Mouse (Mus musculus) left cerebral cortex, postnatal 14 days (tissue): ENCODE measurements around the gene Pfkp. TPM values are rescaled to one million over a fixed set of nuclear protein-coding genes. Genes with fewer than 3 reads are reported as not detected.
A peak's percentile ranks its signal among the peaks of the same experiment; 100 is the strongest.

Source experiments
- DNase-seq, 2 experiments: peaks; one replicate each; pipeline ENCODE4 v3.0.0; 2021 to 2022; ENCODE audit warnings: low spot score in 2 of 2, mixed read lengths in 1 of 2
- intact Hi-C: fragments of 180-260 bp; cut with DNase I; formaldehyde crosslinking; loops from one replicate; pipeline ENCODE4 v1.15.1; 2025
- total RNA-seq, 2 experiments: library from RNA; stranded (reverse); gene quantifications; 2 replicates each; pipeline ENCODE4 v1.2.3; 2021

Gene Pfkp
- total RNA-seq, 2 experiments from 2014 or later, result 260 to 273 TPM

- intact Hi-C loops, result no loop called here
- DNase-seq, result no peak
Observed at GRCm38 (mm10) chr13:6624121-6624520, 24.5 kb downstream of the Pfkp start.

- intact Hi-C loops, result no loop called here
- DNase-seq, result no peak
Observed at GRCm38 (mm10) chr13:6621831-6622230, 26.7 kb downstream of the Pfkp start.

GRCm38 (mm10) chr13:6620250-6620649 lies 28.3 kb downstream of the Pfkp start:
- DNase-seq, result no peak
- intact Hi-C loops, result no loop called here

- intact Hi-C loops, result no loop called here
- no peak for DNase-seq
Observed at GRCm38 (mm10) chr13:6618711-6619110, 29.9 kb downstream of the Pfkp start.

- intact Hi-C loops, result no loop called here
- no peak for DNase-seq
Observed at GRCm38 (mm10) chr13:6613690-6614445, 34.7 kb downstream of the Pfkp start.

GRCm38 (mm10) chr13:6602786-6603409 lies 45.7 kb downstream of the Pfkp start:
- no peak for DNase-seq
- intact Hi-C loops, result no loop called here

- intact Hi-C loops, result no loop called here
- DNase-seq, result no peak
Observed at GRCm38 (mm10) chr13:6601676-6602075, 46.9 kb downstream of the Pfkp start.

- intact Hi-C loops, result no loop called here
- DNase-seq, result no peak
Observed at GRCm38 (mm10) chr13:6600626-6601025, 48.0 kb downstream of the Pfkp start.

- intact Hi-C loops, result no loop called here
- no peak for DNase-seq
Observed at GRCm38 (mm10) chr13:6597801-6598200, 50.8 kb downstream of the Pfkp start.

- intact Hi-C loops, result no loop called here
- DNase-seq, result no peak
Observed at GRCm38 (mm10) chr13:6595403-6595802, 53.2 kb downstream of the Pfkp start.

GRCm38 (mm10) chr13:6590846-6591245 lies 57.7 kb downstream of the Pfkp start:
- intact Hi-C loops, result no loop called here
- DNase-seq, result no peak

- intact Hi-C loops, result no loop called here
- no peak for DNase-seq
Observed at GRCm38 (mm10) chr13:6586009-6586408, 62.6 kb downstream of the Pfkp start.

GRCm38 (mm10) chr13:6583499-6584125 lies 65.0 kb downstream of the Pfkp start:
- intact Hi-C loops, result no loop called here

GRCm38 (mm10) chr13:6575920-6576509 lies 72.6 kb downstream of the Pfkp start:
- intact Hi-C loops, result no loop called here
- peak in 1 of 2 experiments; percentile 58 for DNase-seq

More at GRCm38 (mm10) chr13:6583499-6584125, 65.0 kb downstream of the Pfkp start:
- DNase-seq, result no peak

GRCm38 (mm10) chr13:6565571-6565970 lies 83.0 kb downstream of the Pfkp start:
- intact Hi-C loops, result no loop called here

GRCm38 (mm10) chr13:6562409-6562808 lies 86.2 kb downstream of the Pfkp start:
- intact Hi-C loops, result no loop called here
- no peak for DNase-seq

More at GRCm38 (mm10) chr13:6565571-6565970, 83.0 kb downstream of the Pfkp start:
- no peak for DNase-seq

GRCm38 (mm10) chr13:6557771-6558170 lies 90.8 kb downstream of the Pfkp start:
- intact Hi-C loops, result no loop called here
- DNase-seq, result no peak

GRCm38 (mm10) chr13:6555656-6556055 lies 92.9 kb downstream of the Pfkp start:
- intact Hi-C loops, result no loop called here
- DNase-seq, result no peak

GRCm38 (mm10) chr13:6553708-6554107 lies 94.9 kb downstream of the Pfkp start:
- intact Hi-C loops, result no loop called here
- DNase-seq, result no peak

GRCm38 (mm10) chr13:6535287-6535932 lies 113.2 kb downstream of the Pfkp start:
- DNase-seq, result peak; percentile 38 to 44
- intact Hi-C loops, result loop anchor here (10.0 kb wide), 1 partner anchor 671 kb away; the partner anchor contains the start of gene Klf6
